Mouse (Mus musculus) left cerebral cortex, adult 2 months (tissue): ENCODE measurements around the gene Ppara. TPM values are rescaled to one million over a fixed set of nuclear protein-coding genes. Genes with fewer than 3 reads are reported as not detected.

Experiments
- DNase-seq, 2 experiments: peaks; one replicate each; pipeline ENCODE4 v3.0.0; 2021 to 2022; ENCODE audit warnings: low spot score in 2 of 2, mixed read lengths in 1 of 2; ENCODE audit errors: extremely low spot score in 1 of 2
- H3K27ac ChIP-seq: fragments of 200-600 bp; 2 replicates; pipeline ENCODE4 v1.8.1; 2022
- H3K4me3 ChIP-seq: fragments of 200-600 bp; 2 replicates; pipeline ENCODE4 v1.8.1; 2022
- CTCF ChIP-seq: fragments of 200-600 bp; IDR thresholded peaks from 2 replicates; pipeline ENCODE4 v1.8.1; 2022; ENCODE audit warnings: antibody characterized with exemption, mild to moderate bottlenecking, moderate library complexity
- intact Hi-C: fragments of 180-260 bp; cut with DNase I; formaldehyde crosslinking; loops from one replicate; pipeline ENCODE4 v1.15.1; 2025
- microRNA-seq, 2 experiments: library from miRNA; unstranded; fragments of <30 nt; microRNA quantifications; one replicate each; pipeline ENCODE4 v1.2.0; 2021
- total RNA-seq, 2 experiments: library from RNA; stranded (reverse); gene quantifications; 2 replicates each; pipeline ENCODE4 v1.2.3; 2021

Gene Ppara
- total RNA-seq, 2 experiments from 2014 or later, result 3.6 TPM

- no peak for DNase-seq
- H3K4me3 ChIP-seq, result no peak overlapping the region
- intact Hi-C loops, result no loop called here
- no peak overlapping the region for H3K27ac ChIP-seq
- TF ChIP-seq CTCF, result peak; percentile 70
Observed at GRCm38 (mm10) chr15:85840983-85841382, 106.2 kb downstream of the Ppara start.

- no peak overlapping the region for H3K27ac ChIP-seq
- no peak for TF ChIP-seq CTCF
- intact Hi-C loops, result no loop called here
- no peak overlapping the region for H3K4me3 ChIP-seq
- no peak for DNase-seq
Observed at GRCm38 (mm10) chr15:85841796-85842360, 107.1 kb downstream of the Ppara start.

GRCm38 (mm10) chr15:85845071-85845470, 110.3 kb downstream of the Ppara start:
- intact Hi-C loops, result no loop called here
- DNase-seq, result no peak
- TF ChIP-seq CTCF, result no peak
- Histone ChIP-seq H3K27ac (no peak overlapping the region), H3K4me3 (no peak overlapping the region)

GRCm38 (mm10) chr15:85851656-85852392, 117.0 kb downstream of the Ppara start:
- peak; percentile 35 for TF ChIP-seq CTCF
- no peak overlapping the region for H3K27ac ChIP-seq
- no peak overlapping the region for H3K4me3 ChIP-seq
- intact Hi-C loops, result no loop called here
- DNase-seq, result no peak

Small RNAs within 50 kb of the gene (microRNA-seq; reads per million reads assigned to microRNA genes)
- gene Mirlet7b, result 80,523 to 86,671 reads per million in 2 experiments
- 1,508 to 1,768 reads per million in 2 experiments for gene Mirlet7c-2

Other genes with a start within 250 kb of the Ppara start
- gene 7530416G11Rik, start 231.8 kb upstream of the Ppara start, total RNA-seq, result not detected
- gene Wnt7b, start 152.5 kb upstream of the Ppara start, total RNA-seq, result 10 to 100 TPM; 33.8 to 35.5 TPM
- 10 to 100 TPM; 21.1 to 21.3 TPM for gene Cdpf1, start 76.7 kb downstream of the Ppara start, total RNA-seq
- 1 to 10 TPM in 1 of 2 experiments, under 1 TPM in 1; 0.82 to 1.2 TPM for gene Pkdrej, start 86.8 kb downstream of the Ppara start, total RNA-seq
- 1 to 10 TPM; 5.0 to 5.2 TPM for gene Ttc38, start 97.3 kb downstream of the Ppara start, total RNA-seq
- gene Gtse1, start 124.8 kb downstream of the Ppara start, total RNA-seq, result under 1 TPM; 0.25 to 0.33 TPM
- 10 to 100 TPM; 29.9 to 33.8 TPM for gene Trmu, start 144.3 kb downstream of the Ppara start, total RNA-seq